8 mouse cellular contexts compared by ENCODE assay signal in the genomic region with DNA sequence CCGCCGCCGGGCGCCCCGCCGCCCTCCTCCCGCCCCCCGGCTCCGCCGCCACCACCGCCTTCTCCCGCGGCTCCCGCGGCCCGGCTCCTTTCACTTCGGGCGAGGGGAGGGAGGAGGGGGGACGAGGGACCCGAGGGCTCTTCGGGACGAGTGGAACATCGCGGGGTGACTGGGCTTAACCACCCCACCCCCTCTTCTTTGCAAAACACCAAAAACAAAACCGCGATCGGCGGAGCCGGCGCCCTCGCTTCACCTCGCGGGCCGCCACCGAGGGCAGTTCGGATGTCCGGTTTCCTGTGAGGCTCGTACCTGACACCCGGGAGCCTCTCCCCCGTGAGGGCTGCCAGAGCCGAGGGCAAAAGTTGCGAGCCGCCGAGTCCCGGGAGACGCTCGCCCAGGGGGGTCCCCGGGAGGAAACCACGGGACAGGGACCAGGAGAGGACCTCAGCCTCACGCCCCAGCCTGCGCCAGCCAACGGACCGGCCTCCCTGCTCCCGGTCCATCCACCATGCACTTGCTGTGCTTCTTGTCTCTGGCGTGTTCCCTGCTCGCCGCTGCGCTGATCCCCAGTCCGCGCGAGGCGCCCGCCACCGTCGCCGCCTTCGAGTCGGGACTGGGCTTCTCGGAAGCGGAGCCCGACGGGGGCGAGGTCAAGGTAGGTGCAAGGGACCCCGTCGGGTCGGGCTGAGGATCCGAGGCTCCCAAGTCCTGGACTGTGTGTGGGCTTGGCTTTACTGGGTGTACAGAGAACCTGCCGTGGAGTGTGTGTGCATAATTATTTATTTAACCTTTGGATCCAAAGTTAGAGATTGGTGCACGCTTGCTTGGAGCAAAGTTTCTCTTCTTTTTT. TPM values are rescaled to one million over a fixed set of nuclear protein-coding genes. Genes with fewer than 3 reads are reported as not detected.
DNase-seq lines count a peak whose midpoint lies in the region; ATAC-seq and TF ChIP-seq lines count a peak whose summit lies in the region.

A gene (plus strand): TSS at position 336 of the 850 bp plus-strand sequence.

- peak within 1 kb of the TSS; percentile 64 for H3K4me2 ChIP-seq in forebrain, embryonic 14.5 days (ENCODE audit: low read length)

- peak within 1 kb of the TSS; percentile 80 for H3K4me3 ChIP-seq in ES-Bruce4 (ENCODE audit: low read depth, low read length)
- H3K4me3 ChIP-seq in brown adipose tissue, adult 24 weeks (ENCODE audit: insufficient read depth, low read depth, low read length): peak within 1 kb of the TSS; percentile 63
- peak within 1 kb of the TSS; percentile 77 for H3K4me3 ChIP-seq in forebrain, embryonic 14.5 days (ENCODE audit: low read depth, low read length)

- H3K36me3 ChIP-seq in ES-Bruce4 (ENCODE audit: control insufficient read depth, insufficient read depth, low read length, poor library complexity, severe bottlenecking): no peaks in the 10 kb centered on the region
- H3K36me3 ChIP-seq in forebrain, embryonic 14.5 days (ENCODE audit: control insufficient read depth, insufficient read depth, low read length): no peaks in the 10 kb centered on the region

- intact Hi-C loops in heart, postnatal 10 days (cut with DNase I): loop anchor here (1.0 to 5.0 kb wide), 4 partner anchors 207 to 414 kb away; no protein-coding TSS in a partner anchor

- no peak for TF ChIP-seq EP300 in ES-Bruce4 (IDR thresholded peaks at IDR 0.05; ENCODE audit: insufficient read depth, low read depth, low read length)

- peaks cover 4% of the 10 kb centered on the region for H3K4me1 ChIP-seq in ES-Bruce4 (ENCODE audit: control insufficient read depth, insufficient read depth, low read length)
- no peaks in the 10 kb centered on the region for H3K4me1 ChIP-seq in brown adipose tissue, adult 24 weeks (ENCODE audit: control insufficient read depth, insufficient read depth, insufficient read length, low read length)
- H3K4me1 ChIP-seq in forebrain, embryonic 14.5 days (ENCODE audit: control insufficient read depth, insufficient read depth, low read length): 0 out of 2 replicates have a peak, but pooled peaks cover 3% of the 10 kb centered on the region

- peak; percentile 56 for DNase-seq in forebrain, embryonic 14.5 days (ENCODE audit: low spot score)
- peak; percentile 72 to 74 for DNase-seq in heart, postnatal 10 days
- peak; percentile 34 to 46 for DNase-seq in layer of hippocampus, postnatal 14 days (ENCODE audit: low spot score in 2 of 2)
- DNase-seq in lung, postnatal 25 days (ENCODE audit: low spot score): peak; percentile 29
- DNase-seq in retina, embryonic 14.5 days (ENCODE audit: low spot score): peak; percentile 67
- peak; percentile 39 for DNase-seq in thymus, postnatal 4 days

- peak; percentile 76 for ATAC-seq in forebrain, embryonic 14.5 days

- under 1% methylated on average over 56 of the region's 79 CpGs for WGBS in forebrain, embryonic 14.5 days

- no peaks in the 10 kb centered on the region for H3K9me3 ChIP-seq in ES-Bruce4 (replicated peaks; ENCODE audit: control insufficient read depth, insufficient read depth, low read length, poor library complexity, severe bottlenecking)
- H3K9me3 ChIP-seq in forebrain, embryonic 14.5 days (replicated peaks; ENCODE audit: control insufficient read depth, low read length): no peaks in the 10 kb centered on the region

- H3K9ac ChIP-seq in ES-Bruce4 (ENCODE audit: low read depth, poor library complexity, severe bottlenecking): peak within 1 kb of the TSS; percentile 97
- peak within 1 kb of the TSS; percentile 78 for H3K9ac ChIP-seq in forebrain, embryonic 14.5 days (ENCODE audit: low read length)

- no peak for TF ChIP-seq CTCF in ES-Bruce4 (IDR thresholded peaks at IDR 0.05; ENCODE audit: low read depth, low read length)

- peak within 1 kb of the TSS; percentile 53 for H3K27ac ChIP-seq in ES-Bruce4 (ENCODE audit: insufficient read depth, low read length)
- peak within 1 kb of the TSS; percentile 33; the same call in 1 of the 2 replicates for H3K27ac ChIP-seq in brown adipose tissue, adult 24 weeks (replicated peaks; ENCODE audit: low read depth, low read length)
- peak within 1 kb of the TSS; percentile 71; the same call in 1 of the 2 replicates for H3K27ac ChIP-seq in forebrain, embryonic 14.5 days (ENCODE audit: low read depth, low read length)

- no peak for TF ChIP-seq POLR2A in ES-Bruce4 (IDR thresholded peaks at IDR 0.05; ENCODE audit: insufficient read depth, low read length)

- no peaks in the 10 kb centered on the region; the same call in 1 of the 2 replicates for H3K27me3 ChIP-seq in ES-Bruce4 (ENCODE audit: control insufficient read depth, insufficient read depth, low read length, poor library complexity, severe bottlenecking)
- no peaks in the 10 kb centered on the region for H3K27me3 ChIP-seq in forebrain, embryonic 14.5 days (replicated peaks; ENCODE audit: control insufficient read depth, insufficient read depth, low read length)

RNA-seq across cellular contexts. Expression of the gene that starts here (rescaled TPM):
- 0.46 and 0.73 TPM in 2 replicates for polyA plus RNA-seq in ES-Bruce4 (2011; ENCODE audit: insufficient read depth, insufficient read length, low read depth, missing spikeins)
- polyA plus RNA-seq in brown adipose tissue, adult 24 weeks (2012; ENCODE audit: insufficient read depth, insufficient read length, missing spikeins): 1.4 and 1.5 TPM in 2 replicates
- polyA plus RNA-seq in forebrain, embryonic 14.5 days (2014; fragmentation: Nextera tagmentation; extraction: Ambion mirVana): 2.3 and 3.7 TPM in 2 replicates
- 10 to 100 TPM; 11.9 to 13.1 TPM for total RNA-seq in heart, postnatal 10 days (2021)
- total RNA-seq in layer of hippocampus, postnatal 14 days (2021): 1 to 10 TPM; 2.2 to 4.4 TPM

Comparison
In these comparisons a context has a peak if more than half of its experiments do, and no peak if none do; other contexts are left out.
1. Peak in every context shown above with its lines: DNase-seq, ATAC-seq, H3K4me3 ChIP-seq and H3K27ac ChIP-seq.